Mouse (Mus musculus) forebrain, embryonic 15.5 days (tissue): ENCODE data around the gene Tango6. TPM values are rescaled to one million over a fixed set of nuclear protein-coding genes. Genes with fewer than 3 reads are reported as not detected.

ENCODE experiments used
- ATAC-seq: fragments of 200-750 bp; cut with Nextera tagmentation; replicated peaks from 2 replicates; pipeline ENCODE4 v1.8.0; 2017; ENCODE audit warnings: mild to moderate bottlenecking, moderate TSS enrichment, moderate library complexity
- H3K27ac ChIP-seq: fragments of 300-500 bp; sonication (generic); replicated peaks from 2 replicates; pipeline ENCODE4 v1.5.1; 2015; ENCODE audit warnings: mild to moderate bottlenecking, inconsistent platforms
- H3K27me3 ChIP-seq: fragments of 300-500 bp; sonication (generic); 2 replicates; pipeline ENCODE4 v1.6.1; 2015; ENCODE audit warnings: inconsistent platforms
- H3K36me3 ChIP-seq: fragments of 300-500 bp; sonication (generic); 2 replicates; pipeline ENCODE4 v1.6.1; 2015; ENCODE audit warnings: mild to moderate bottlenecking, inconsistent platforms
- H3K4me1 ChIP-seq: fragments of 300-500 bp; sonication (generic); 2 replicates; pipeline ENCODE4 v1.6.1; 2015; ENCODE audit warnings: inconsistent platforms
- H3K4me2 ChIP-seq: fragments of 300-500 bp; sonication (generic); replicated peaks from 2 replicates; pipeline ENCODE4 v1.6.1; 2015; ENCODE audit warnings: mild to moderate bottlenecking, inconsistent platforms
- H3K4me3 ChIP-seq: fragments of 300-500 bp; sonication (generic); 2 replicates; pipeline ENCODE4 v1.5.1; 2015; ENCODE audit warnings: mild to moderate bottlenecking, inconsistent platforms
- H3K9ac ChIP-seq: fragments of 300-500 bp; sonication (generic); replicated peaks from 2 replicates; pipeline ENCODE4 v1.6.1; 2015; ENCODE audit warnings: mild to moderate bottlenecking, inconsistent platforms
- H3K9me3 ChIP-seq: fragments of 300-500 bp; sonication (generic); 2 replicates; pipeline ENCODE4 v1.6.1; 2016; ENCODE audit warnings: inconsistent platforms
- WGBS: fragments of 180-500 bp; shearing (Covaris S2); methylation state at CpG from one replicate; pipeline ENCODE4 v1.1.7; 2015; ENCODE audit warnings: mixed read lengths; 5-methylcytosine and 5-hydroxymethylcytosine counted together
- polyA plus RNA-seq: library from polyadenylated mRNA; unstranded; fragments of >200 nt; fragmentation: Nextera tagmentation; extraction: Ambion mirVana; gene quantifications from 2 replicates; pipeline ENCODE4 v1.2.1, GENCODE M21; 2015

The Tango6 gene
- polyA plus RNA-seq, 1 experiment from 2014 or later = 4.9 TPM

- no peak for ATAC-seq
- H3K27me3 ChIP-seq = no peaks in the 10 kb centered on the region
- WGBS = 13% methylated on average over 1 of the region's 1 CpGs
- H3K4me1 ChIP-seq = peaks cover 24% of the 10 kb centered on the region
- peak overlapping the region; percentile 38; the same call in 1 of the 2 replicates for H3K4me2 ChIP-seq
- no peak overlapping the region for H3K9ac ChIP-seq
- H3K4me3 ChIP-seq = no peak overlapping the region
- peak overlapping the region; percentile 77 for H3K27ac ChIP-seq
- no peaks in the 10 kb centered on the region for H3K9me3 ChIP-seq
- no peaks in the 10 kb centered on the region for H3K36me3 ChIP-seq
Measured at GRCm38 (mm10) chr8:106727889-106728288, 45.0 kb downstream of the Tango6 start.

GRCm38 (mm10) chr8:106732921-106733320, 50.1 kb downstream of the Tango6 start:
- ATAC-seq = no peak
- Histone ChIP-seq H3K9ac (no peak overlapping the region), H3K27me3 (no peaks in the 10 kb centered on the region), H3K4me2 (no peak overlapping the region), H3K4me3 (no peak overlapping the region), H3K4me1 (peaks cover 4% of the 10 kb centered on the region), H3K9me3 (no peaks in the 10 kb centered on the region), H3K27ac (no peak overlapping the region), H3K36me3 (no peaks in the 10 kb centered on the region)
- 49% methylated on average over 5 of the region's 5 CpGs for WGBS

- no peak overlapping the region for H3K27ac ChIP-seq
- H3K27me3 ChIP-seq = no peaks in the 10 kb centered on the region
- no peak for ATAC-seq
- H3K9me3 ChIP-seq = no peaks in the 10 kb centered on the region
- no peaks in the 10 kb centered on the region for H3K36me3 ChIP-seq
- 85% methylated on average over 3 of the region's 3 CpGs for WGBS
- H3K9ac ChIP-seq = no peak overlapping the region
- H3K4me3 ChIP-seq = no peak overlapping the region
- H3K4me1 ChIP-seq = no peaks in the 10 kb centered on the region
- no peak overlapping the region for H3K4me2 ChIP-seq
Measured at GRCm38 (mm10) chr8:106733703-106734102, 50.8 kb downstream of the Tango6 start.

- H3K27me3 ChIP-seq = no peaks in the 10 kb centered on the region
- H3K9me3 ChIP-seq = no peaks in the 10 kb centered on the region
- no peak for ATAC-seq
- H3K27ac ChIP-seq = no peak overlapping the region
- no peak overlapping the region for H3K9ac ChIP-seq
- no peaks in the 10 kb centered on the region for H3K4me1 ChIP-seq
- H3K36me3 ChIP-seq = no peaks in the 10 kb centered on the region
- H3K4me3 ChIP-seq = no peak overlapping the region
- H3K4me2 ChIP-seq = no peak overlapping the region
Measured at GRCm38 (mm10) chr8:106734222-106734621, 51.4 kb downstream of the Tango6 start.

GRCm38 (mm10) chr8:106736861-106737662, 54.2 kb downstream of the Tango6 start:
- H3K36me3 ChIP-seq = no peaks in the 10 kb centered on the region

GRCm38 (mm10) chr8:106737846-106738245, 55.0 kb downstream of the Tango6 start:
- Histone ChIP-seq H3K27ac (no peak overlapping the region), H3K4me2 (no peak overlapping the region), H3K9ac (no peak overlapping the region), H3K9me3 (no peaks in the 10 kb centered on the region), H3K36me3 (no peaks in the 10 kb centered on the region), H3K4me3 (no peak overlapping the region), H3K27me3 (no peaks in the 10 kb centered on the region), H3K4me1 (no peaks in the 10 kb centered on the region)
- WGBS = 94% methylated on average over 2 of the region's 2 CpGs
- no peak for ATAC-seq

More at GRCm38 (mm10) chr8:106736861-106737662, 54.2 kb downstream of the Tango6 start:
- no peak for ATAC-seq
- Histone ChIP-seq H3K4me3 (no peak overlapping the region), H3K27me3 (no peaks in the 10 kb centered on the region), H3K9ac (no peak overlapping the region), H3K4me1 (no peaks in the 10 kb centered on the region), H3K4me2 (no peak overlapping the region), H3K9me3 (no peaks in the 10 kb centered on the region), H3K27ac (no peak overlapping the region)
- 88% methylated on average over 13 of the region's 13 CpGs for WGBS

- Histone ChIP-seq H3K36me3 (no peaks in the 10 kb centered on the region), H3K27ac (no peak overlapping the region), H3K4me3 (no peak overlapping the region), H3K9ac (no peak overlapping the region), H3K27me3 (no peaks in the 10 kb centered on the region), H3K4me2 (no peak overlapping the region), H3K9me3 (no peaks in the 10 kb centered on the region), H3K4me1 (no peaks in the 10 kb centered on the region)
- 95% methylated on average over 10 of the region's 10 CpGs for WGBS
- ATAC-seq = no peak
Measured at GRCm38 (mm10) chr8:106742321-106742720, 59.5 kb downstream of the Tango6 start.

GRCm38 (mm10) chr8:106743361-106743760, 60.5 kb downstream of the Tango6 start:
- H3K27ac ChIP-seq = no peak overlapping the region

GRCm38 (mm10) chr8:106753436-106753835, 70.6 kb downstream of the Tango6 start:
- no peak overlapping the region for H3K4me3 ChIP-seq
- H3K4me1 ChIP-seq = no peaks in the 10 kb centered on the region
- no peak overlapping the region for H3K4me2 ChIP-seq
- ATAC-seq = no peak
- WGBS = 72% methylated on average over 3 of the region's 3 CpGs
- no peaks in the 10 kb centered on the region for H3K27me3 ChIP-seq
- no peak overlapping the region for H3K27ac ChIP-seq
- H3K9ac ChIP-seq = no peak overlapping the region
- no peaks in the 10 kb centered on the region for H3K9me3 ChIP-seq
- H3K36me3 ChIP-seq = no peaks in the 10 kb centered on the region

More at GRCm38 (mm10) chr8:106743361-106743760, 60.5 kb downstream of the Tango6 start:
- no peaks in the 10 kb centered on the region for H3K4me1 ChIP-seq
- no peak overlapping the region for H3K9ac ChIP-seq
- H3K9me3 ChIP-seq = no peaks in the 10 kb centered on the region
- no peak for ATAC-seq
- H3K4me3 ChIP-seq = no peak overlapping the region
- WGBS = 95% methylated on average over 1 of the region's 1 CpGs
- H3K36me3 ChIP-seq = no peaks in the 10 kb centered on the region
- no peaks in the 10 kb centered on the region for H3K27me3 ChIP-seq
- H3K4me2 ChIP-seq = no peak overlapping the region

- 34% methylated on average over 4 of the region's 4 CpGs for WGBS
- peak overlapping the region; percentile 70 for H3K27ac ChIP-seq
- H3K4me3 ChIP-seq = no peak overlapping the region
- no peak overlapping the region for H3K9ac ChIP-seq
- H3K4me1 ChIP-seq = peaks cover 18% of the 10 kb centered on the region
- no peaks in the 10 kb centered on the region for H3K27me3 ChIP-seq
- H3K4me2 ChIP-seq = no peak overlapping the region
- no peaks in the 10 kb centered on the region for H3K9me3 ChIP-seq
- no peaks in the 10 kb centered on the region for H3K36me3 ChIP-seq
- no peak for ATAC-seq
Measured at GRCm38 (mm10) chr8:106761317-106761716, 78.4 kb downstream of the Tango6 start.

GRCm38 (mm10) chr8:106761867-106762523, 79.1 kb downstream of the Tango6 start:
- Histone ChIP-seq H3K27ac (peak overlapping the region; percentile 70), H3K4me1 (peaks cover 18% of the 10 kb centered on the region), H3K4me3 (no peak overlapping the region), H3K36me3 (no peaks in the 10 kb centered on the region), H3K9me3 (no peaks in the 10 kb centered on the region), H3K9ac (no peak overlapping the region), H3K4me2 (no peak overlapping the region), H3K27me3 (no peaks in the 10 kb centered on the region)
- 21% methylated on average over 7 of the region's 7 CpGs for whole genome bisulfite sequencing
- ATAC-seq = no peak

GRCm38 (mm10) chr8:106764529-106764928, 81.7 kb downstream of the Tango6 start:
- no peak overlapping the region for H3K9ac ChIP-seq
- no peaks in the 10 kb centered on the region for H3K27me3 ChIP-seq
- H3K9me3 ChIP-seq = no peaks in the 10 kb centered on the region
- no peak overlapping the region for H3K4me3 ChIP-seq
- no peaks in the 10 kb centered on the region for H3K36me3 ChIP-seq
- ATAC-seq = no peak
- H3K4me2 ChIP-seq = no peak overlapping the region
- 73% methylated on average over 1 of the region's 1 CpGs for WGBS
- H3K4me1 ChIP-seq = peaks cover 18% of the 10 kb centered on the region
- H3K27ac ChIP-seq = no peak overlapping the region
